Mouse (Mus musculus) kidney, postnatal 36 days (tissue): ENCODE data around the gene Angptl1.

Experiments
- DNase-seq, 2 experiments: peaks; one replicate each; pipeline ENCODE4 v3.0.0; 2021 to 2022; ENCODE audit warnings: mixed read lengths in 2 of 2

The Angptl1 gene

GRCm38 (mm10) chr1:156838177-156838576, at the start of gene Angptl1:
Gene Angptl1 (plus strand): TSS chr1:156838562.
- DNase-seq = peak; percentile 37 to 51

GRCm38 (mm10) chr1:156789844-156790490, 48.4 kb upstream of the Angptl1 start:
- no peak for DNase-seq

- DNase-seq = peak; percentile 26 to 37
Measured at GRCm38 (mm10) chr1:156796251-156796650, 42.1 kb upstream of the Angptl1 start.

DNA sequence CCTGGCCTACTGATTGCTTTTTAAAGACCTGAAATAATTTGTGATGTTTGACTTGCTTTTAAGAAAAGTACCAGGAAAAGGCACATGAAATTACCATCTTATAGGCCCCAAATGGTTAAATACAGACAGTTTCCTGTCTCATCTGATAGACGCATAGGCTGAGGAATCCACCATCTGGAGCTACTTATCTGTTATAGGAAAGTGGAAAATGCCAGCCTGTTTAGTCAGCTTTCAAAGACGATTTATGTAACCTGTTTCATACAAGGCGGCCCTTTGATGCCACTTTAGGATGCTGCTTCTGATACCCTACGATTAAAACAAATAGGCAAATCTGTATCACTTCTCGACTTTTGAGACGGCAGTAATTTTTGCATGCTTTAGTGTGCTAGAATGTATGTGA, 37.1 kb upstream of the Angptl1 start:
- DNase-seq = no peak

DNA sequence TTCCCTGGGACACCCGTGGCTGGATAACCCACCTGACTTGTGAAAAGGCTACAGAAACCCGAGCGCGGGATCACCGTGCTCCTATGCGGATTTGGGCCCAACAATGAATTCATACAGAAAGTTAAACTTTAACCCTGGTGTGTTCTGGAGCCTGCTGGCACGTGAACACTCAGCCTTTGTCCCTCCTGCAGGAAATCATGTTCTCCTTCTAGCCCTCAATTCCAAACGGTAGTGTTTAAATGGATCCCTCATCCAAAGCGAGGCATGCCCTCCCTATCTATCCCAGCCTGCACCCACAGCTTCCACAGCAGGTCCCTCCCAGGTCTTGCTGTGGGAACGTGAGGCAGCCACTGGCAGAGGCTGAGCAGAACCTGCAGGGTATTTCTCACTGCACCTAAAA, 30.0 kb upstream of the Angptl1 start:
- peak; percentile 65 to 67 for DNase-seq

GRCm38 (mm10) chr1:156811928-156812327, 26.4 kb upstream of the Angptl1 start:
- DNase-seq = no peak

GRCm38 (mm10) chr1:156812716-156813115, 25.6 kb upstream of the Angptl1 start:
- DNase-seq = no peak

- DNase-seq = no peak
Measured at GRCm38 (mm10) chr1:156813485-156813884, 24.9 kb upstream of the Angptl1 start.

DNA sequence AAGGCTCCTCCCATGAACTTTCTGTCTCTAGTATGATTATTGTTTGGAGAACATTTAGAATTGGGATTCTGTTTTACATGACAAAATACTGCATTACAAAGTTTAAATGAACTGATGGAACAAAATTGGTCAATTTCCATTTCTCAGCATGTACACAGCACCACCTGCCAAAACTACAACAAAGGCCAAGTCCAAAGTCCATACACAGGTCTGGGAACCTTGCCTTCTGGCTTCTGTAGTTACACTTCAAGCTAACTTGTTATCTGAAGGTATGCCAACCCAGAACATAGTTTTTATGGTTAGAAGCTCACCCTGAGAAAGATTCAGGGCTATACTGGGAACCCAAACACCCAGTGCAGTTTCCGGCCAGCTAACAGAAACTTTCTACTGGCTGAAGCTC, 19.1 kb upstream of the Angptl1 start:
- peak; percentile 71 to 79 for DNase-seq

GRCm38 (mm10) chr1:156838695-156839094, 333 bp downstream of the Angptl1 start:
- peak; percentile 57 to 72 for DNase-seq

DNA sequence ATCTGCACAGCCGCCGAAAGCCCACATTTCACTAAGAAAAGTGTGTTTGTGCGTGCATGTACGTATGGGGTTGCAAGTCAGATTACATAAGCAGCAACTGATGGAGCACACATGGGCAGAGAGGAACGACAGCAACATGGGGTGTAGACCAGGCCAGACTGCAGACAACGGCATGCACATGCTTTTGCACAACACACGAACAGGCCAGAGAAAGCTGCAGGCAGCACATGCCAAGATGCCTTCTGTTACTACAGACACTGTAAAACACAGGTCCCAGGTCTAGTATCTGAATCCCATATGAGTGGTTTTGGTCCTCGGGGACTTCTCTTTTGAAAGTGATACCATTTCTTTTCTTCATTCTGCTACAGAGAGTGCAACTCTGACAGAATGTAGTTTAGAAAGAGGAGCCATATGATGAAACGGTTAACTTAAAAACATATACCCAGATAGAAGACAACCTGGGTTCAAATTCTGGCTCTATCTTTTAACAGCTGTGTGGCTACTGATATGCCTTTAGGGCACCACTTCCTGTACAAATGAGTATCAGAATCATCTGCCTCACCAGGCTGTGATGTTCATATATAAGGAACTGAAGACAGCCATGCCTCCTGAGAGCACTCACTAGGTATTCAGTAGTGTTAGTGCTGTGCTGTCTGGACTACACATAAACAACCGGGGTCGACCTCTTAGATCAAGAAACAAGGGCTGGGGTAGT, 3.4 kb downstream of the Angptl1 start:
- DNase-seq = no peak

- no peak for DNase-seq
Measured at GRCm38 (mm10) chr1:156847098-156847497, 8.7 kb downstream of the Angptl1 start.

DNA sequence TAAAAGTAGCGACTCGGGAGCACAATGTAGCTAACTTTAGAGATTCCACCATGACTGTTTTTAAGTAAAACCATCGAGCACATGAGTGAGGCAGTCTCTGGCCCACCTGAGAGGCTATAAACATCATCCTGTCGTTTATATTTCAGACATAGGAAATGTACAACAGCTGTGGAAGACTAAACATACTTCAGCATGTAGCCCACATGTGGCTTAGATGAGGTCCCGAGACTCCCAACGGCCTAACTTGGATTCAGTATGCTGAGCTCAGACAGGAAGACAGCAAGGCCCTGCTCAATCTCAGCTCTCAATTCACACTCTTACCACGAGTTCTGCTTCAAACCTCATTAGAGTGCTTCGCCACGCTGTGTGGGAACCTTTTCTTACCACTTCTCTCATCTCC, 14.0 kb downstream of the Angptl1 start:
- DNase-seq = no peak

DNA sequence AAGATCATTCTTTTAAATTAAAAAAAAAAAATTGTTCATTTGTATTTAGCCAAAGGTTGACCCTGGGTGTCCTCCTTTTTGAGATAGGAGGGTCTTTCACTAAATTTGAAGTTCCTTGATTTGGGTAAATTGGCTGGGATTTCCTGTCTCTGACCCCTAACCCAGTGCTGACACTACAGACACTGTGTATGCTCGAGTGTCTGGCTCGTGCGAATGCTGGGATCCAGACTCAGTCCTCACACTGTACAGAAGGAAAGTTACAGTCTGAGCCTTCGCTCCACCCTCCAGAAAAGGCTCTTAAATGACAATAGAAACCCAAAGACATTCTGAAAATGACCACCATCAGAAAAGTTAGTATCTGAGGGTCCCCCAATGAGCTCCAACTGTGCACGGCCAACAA, 14.5 kb downstream of the Angptl1 start:
- DNase-seq = no peak

DNA sequence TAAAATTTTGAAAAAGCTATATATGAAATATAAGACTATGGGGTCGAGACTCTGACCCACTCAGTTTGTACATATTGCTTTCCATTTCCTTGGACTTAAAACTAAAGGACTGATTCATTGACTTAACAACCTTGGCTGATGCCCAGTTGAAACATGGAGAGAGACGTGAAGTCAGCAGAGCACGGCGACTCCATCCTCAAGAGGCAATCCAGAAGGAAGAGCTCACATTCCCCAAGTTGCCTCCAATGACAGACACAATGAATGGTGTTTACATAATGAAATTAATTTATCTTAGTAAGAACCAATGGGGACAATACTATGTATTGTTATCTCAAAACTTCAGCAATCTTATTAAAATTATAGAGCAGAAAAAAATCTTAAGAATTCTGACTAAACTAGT, 16.2 kb downstream of the Angptl1 start:
- no peak for DNase-seq

GRCm38 (mm10) chr1:156856666-156857065, 18.3 kb downstream of the Angptl1 start:
- DNase-seq = no peak

- DNase-seq = no peak
Measured at GRCm38 (mm10) chr1:156859156-156859555, 20.8 kb downstream of the Angptl1 start.

DNA sequence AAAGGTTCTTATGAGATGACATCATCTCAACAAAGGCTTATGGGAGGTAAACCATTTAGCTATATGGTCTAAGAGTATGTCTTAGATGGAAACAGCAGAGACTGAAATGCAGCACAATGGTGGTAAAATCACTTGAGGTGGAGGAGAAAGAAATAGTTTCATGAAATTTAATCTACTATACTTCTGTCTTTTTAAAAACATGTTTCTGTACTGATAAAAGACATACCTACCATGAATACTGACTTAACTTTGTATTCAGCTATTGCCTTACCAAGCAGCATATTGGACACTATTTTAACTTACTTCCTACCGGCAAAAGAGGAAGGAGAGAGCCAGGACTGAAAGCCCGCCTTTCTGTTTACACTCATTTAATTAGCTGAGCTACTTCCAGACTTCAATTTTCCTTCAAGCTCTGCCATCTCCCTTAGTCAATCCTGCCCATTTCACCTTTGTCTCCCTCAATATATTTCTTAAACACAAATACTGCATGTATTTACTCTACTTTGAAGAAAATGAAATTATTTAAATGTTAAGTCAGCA, 21.4 kb downstream of the Angptl1 start:
- DNase-seq = no peak

DNA sequence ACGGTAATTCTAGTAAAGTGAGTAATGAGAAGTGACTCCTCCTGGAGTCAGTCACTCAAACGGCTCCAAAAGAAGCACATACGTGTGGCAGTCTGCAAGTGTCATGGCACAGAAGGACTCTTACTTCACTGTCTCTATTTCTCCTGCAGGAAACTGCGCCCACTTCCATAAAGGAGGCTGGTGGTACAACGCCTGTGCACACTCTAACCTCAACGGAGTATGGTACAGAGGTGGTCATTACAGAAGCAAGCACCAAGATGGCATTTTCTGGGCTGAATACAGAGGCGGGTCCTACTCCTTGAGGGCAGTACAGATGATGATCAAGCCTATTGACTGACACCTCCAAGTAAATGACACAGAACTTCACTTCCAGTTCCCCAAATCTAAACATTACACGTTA, 21.9 kb downstream of the Angptl1 start:
- no peak for DNase-seq

DNA sequence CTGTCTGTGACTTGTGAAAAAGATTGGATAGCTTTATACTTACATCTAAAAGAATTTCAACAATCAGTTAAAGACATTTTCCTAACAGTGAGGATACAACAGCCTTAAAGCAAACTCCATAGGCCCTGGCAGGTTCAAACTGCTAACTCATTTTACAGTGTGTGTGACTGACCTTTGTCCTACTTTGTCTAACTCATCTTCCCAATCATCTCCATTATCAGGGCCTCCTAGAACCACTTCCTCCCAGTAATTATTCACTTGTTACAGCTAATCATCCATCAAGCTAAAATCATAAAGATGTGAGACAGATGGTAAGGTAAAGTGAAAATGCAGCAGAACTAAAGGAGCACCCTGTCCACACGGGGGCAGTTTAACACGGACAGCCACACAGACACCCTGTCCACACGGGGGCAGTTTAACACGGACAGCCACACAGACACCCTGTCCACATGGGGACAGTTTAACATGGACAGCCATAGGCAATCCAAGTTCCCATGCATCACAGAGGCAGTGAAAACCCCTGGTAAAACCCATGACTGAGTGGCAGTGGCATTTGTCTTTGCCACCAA, 23.2 kb downstream of the Angptl1 start:
- DNase-seq = peak in 1 of 2 experiments; percentile 47

DNA sequence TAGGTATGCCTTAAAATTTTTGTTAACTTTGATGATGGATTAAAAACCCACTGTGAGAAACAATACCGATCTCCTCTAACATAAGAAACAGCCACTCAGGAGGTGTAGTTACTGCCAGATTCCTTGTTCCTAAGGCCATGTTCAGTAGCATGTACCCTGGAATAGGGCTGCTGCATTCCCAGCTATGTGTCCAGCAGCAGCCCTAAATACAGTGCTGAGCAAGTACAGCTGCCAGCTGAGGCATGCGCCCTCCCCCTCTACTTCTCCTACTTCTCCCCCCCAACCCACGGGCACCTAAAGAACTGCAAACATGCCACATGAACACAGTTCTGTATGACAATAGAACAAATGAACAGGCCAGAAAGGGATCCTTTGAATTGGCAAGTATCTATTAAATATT, 25.4 kb downstream of the Angptl1 start:
- DNase-seq = no peak

- no peak for DNase-seq
Measured at GRCm38 (mm10) chr1:156864240-156864639, 25.9 kb downstream of the Angptl1 start.

DNA sequence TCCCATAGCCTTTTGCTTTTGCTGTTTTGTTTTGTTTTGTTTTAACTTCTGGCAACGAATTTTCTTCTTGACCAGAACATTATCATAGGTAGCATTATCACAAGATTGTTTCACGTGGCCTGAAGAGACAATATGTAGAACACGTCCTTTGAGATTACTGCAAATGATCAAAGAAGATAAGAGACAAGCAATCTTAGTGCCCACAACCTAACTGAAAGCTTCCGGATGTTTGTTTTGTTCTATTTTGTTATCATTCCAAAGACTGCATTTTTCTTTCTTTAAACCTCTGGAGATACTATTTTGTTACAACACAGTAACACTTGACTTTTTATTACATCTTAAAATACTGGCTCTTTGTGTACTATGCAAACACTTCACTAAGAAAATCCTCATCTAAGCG, 31.7 kb downstream of the Angptl1 start:
- no peak for DNase-seq

GRCm38 (mm10) chr1:156870616-156871015, 32.3 kb downstream of the Angptl1 start:
- no peak for DNase-seq
